Mouse (Mus musculus) intestine, embryonic 14.5 days (tissue): ENCODE data around the gene Cd72. TPM values are rescaled to one million over a fixed set of nuclear protein-coding genes. Genes with fewer than 3 reads are reported as not detected.

ENCODE experiments used
- ATAC-seq: fragments of 200-750 bp; cut with Nextera tagmentation; replicated peaks from 2 replicates; pipeline ENCODE4 v1.8.0; 2017; ENCODE audit warnings: low read depth, moderate number of reproducible peaks, moderate TSS enrichment, moderate library complexity; ENCODE audit not compliant: low FRiP score, low TSS enrichment
- DNase-seq: peaks from one replicate; pipeline ENCODE4 v3.0.0-alpha.2; 2018; ENCODE audit warnings: low spot score
- H3K27ac ChIP-seq: fragments of 300-500 bp; sonication (generic); 2 replicates; pipeline ENCODE4 v1.5.1; 2014; ENCODE audit warnings: low read depth, mild to moderate bottlenecking, control low read depth
- H3K27me3 ChIP-seq: fragments of 300-500 bp; sonication (generic); replicated peaks from 2 replicates; pipeline ENCODE4 v1.6.1; 2014; ENCODE audit warnings: low read length, control low read depth; ENCODE audit not compliant: control insufficient read depth, insufficient read depth
- H3K36me3 ChIP-seq: fragments of 300-500 bp; sonication (generic); 2 replicates; pipeline ENCODE4 v1.6.1; 2014; ENCODE audit warnings: low read length, control low read depth; ENCODE audit not compliant: control insufficient read depth, insufficient read depth
- H3K4me1 ChIP-seq: fragments of 300-500 bp; sonication (generic); replicated peaks from 2 replicates; pipeline ENCODE4 v1.6.1; 2014; ENCODE audit warnings: low read length, control low read depth, mixed read lengths; ENCODE audit not compliant: control insufficient read depth, insufficient read depth
- H3K4me2 ChIP-seq: fragments of 300-500 bp; sonication (generic); 2 replicates; pipeline ENCODE4 v1.6.1; 2014; ENCODE audit warnings: low read length
- H3K4me3 ChIP-seq: fragments of 300-500 bp; sonication (generic); 2 replicates; pipeline ENCODE4 v1.5.1; 2014; ENCODE audit warnings: low read depth, low read length, control low read depth, mixed read lengths
- H3K9ac ChIP-seq: fragments of 300-500 bp; sonication (generic); 2 replicates; pipeline ENCODE4 v1.6.1; 2014; ENCODE audit warnings: mild to moderate bottlenecking, low read length
- H3K9me3 ChIP-seq: fragments of 300-500 bp; sonication (generic); 2 replicates; pipeline ENCODE4 v1.6.1; 2016; ENCODE audit warnings: low read length, control low read depth; ENCODE audit not compliant: control insufficient read depth
- WGBS: fragments of 180-500 bp; shearing (Covaris S2); extraction: QIAGEN DNeasy Blood & Tissue Kit; methylation state at CpG from one replicate; pipeline ENCODE4 v1.1.7; 2014; 5-methylcytosine and 5-hydroxymethylcytosine counted together
- polyA plus RNA-seq: library from polyadenylated mRNA; unstranded; fragments of >200 nt; fragmentation: Nextera tagmentation; extraction: Ambion mirVana; gene quantifications from 2 replicates; pipeline ENCODE4 v1.2.1, GENCODE M21; 2014

The Cd72 gene
- polyA plus RNA-seq, 1 experiment from 2014 or later, result 4.8 TPM

GRCm38 (mm10) chr4:43482591-43482990 lies 28.2 kb upstream of the Cd72 start:
- Histone ChIP-seq H3K9ac (no peak overlapping the region), H3K4me1 (peaks cover 3% of the 10 kb centered on the region; the same call in 1 of the 2 replicates), H3K27ac (no peak overlapping the region), H3K4me2 (no peak overlapping the region), H3K36me3 (no peaks in the 10 kb centered on the region), H3K9me3 (no peaks in the 10 kb centered on the region), H3K27me3 (no peaks in the 10 kb centered on the region), H3K4me3 (no peak overlapping the region)
- DNase-seq (no peak), ATAC-seq (no peak; the same call in 1 of the 2 replicates)
- 72% methylated on average over 10 of the region's 10 CpGs for WGBS

- Histone ChIP-seq H3K4me2 (no peak overlapping the region), H3K27me3 (no peaks in the 10 kb centered on the region), H3K9me3 (no peaks in the 10 kb centered on the region), H3K9ac (no peak overlapping the region), H3K27ac (no peak overlapping the region), H3K36me3 (no peaks in the 10 kb centered on the region), H3K4me1 (peaks cover 3% of the 10 kb centered on the region; the same call in 1 of the 2 replicates), H3K4me3 (no peak overlapping the region)
- no peak for DNase-seq
- WGBS, result 70% methylated on average over 7 of the region's 7 CpGs
- ATAC-seq, result no peak
Observed at GRCm38 (mm10) chr4:43481894-43482456, 27.5 kb upstream of the Cd72 start.

- no peaks in the 10 kb centered on the region for H3K27me3 ChIP-seq
- DNase-seq (no peak), ATAC-seq (no peak; the same call in 1 of the 2 replicates)
- no peak overlapping the region for H3K4me3 ChIP-seq
- no peak overlapping the region for H3K27ac ChIP-seq
- H3K4me1 ChIP-seq, result peaks cover 3% of the 10 kb centered on the region; the same call in 1 of the 2 replicates
- H3K36me3 ChIP-seq, result no peaks in the 10 kb centered on the region
- WGBS, result 67% methylated on average over 5 of the region's 5 CpGs
- no peak overlapping the region for H3K4me2 ChIP-seq
- no peak overlapping the region for H3K9ac ChIP-seq
- H3K9me3 ChIP-seq, result no peaks in the 10 kb centered on the region
Observed at GRCm38 (mm10) chr4:43480985-43481384, 26.6 kb upstream of the Cd72 start.

- H3K27me3 ChIP-seq, result no peaks in the 10 kb centered on the region
- no peak overlapping the region for H3K27ac ChIP-seq
- H3K4me3 ChIP-seq, result no peak overlapping the region
- H3K9me3 ChIP-seq, result no peaks in the 10 kb centered on the region
- H3K36me3 ChIP-seq, result no peaks in the 10 kb centered on the region
- peak overlapping the region; percentile 25 for H3K4me2 ChIP-seq
- 47% methylated on average over 24 of the region's 24 CpGs for WGBS
- no peak overlapping the region for H3K9ac ChIP-seq
- no peak; the same call in 1 of the 2 replicates for ATAC-seq
- peaks cover 3% of the 10 kb centered on the region; the same call in 1 of the 2 replicates for H3K4me1 ChIP-seq
- DNase-seq, result peak; percentile 85
Observed at GRCm38 (mm10) chr4:43478906-43479832, 24.7 kb upstream of the Cd72 start.

- peak overlapping the region; percentile 38; the same call in 1 of the 2 replicates for H3K27ac ChIP-seq
- 43% methylated on average over 8 of the region's 8 CpGs for WGBS
- ATAC-seq (no peak), DNase-seq (no peak)
- peaks cover 3% of the 10 kb centered on the region; the same call in 1 of the 2 replicates for H3K4me1 ChIP-seq
- H3K9me3 ChIP-seq, result no peaks in the 10 kb centered on the region
- H3K27me3 ChIP-seq, result no peaks in the 10 kb centered on the region
- no peaks in the 10 kb centered on the region for H3K36me3 ChIP-seq
- H3K4me3 ChIP-seq, result peak overlapping the region; percentile 22; the same call in 1 of the 2 replicates
- no peak overlapping the region for H3K9ac ChIP-seq
- peak overlapping the region; percentile 47 for H3K4me2 ChIP-seq
Observed at GRCm38 (mm10) chr4:43478534-43478858, 24.1 kb upstream of the Cd72 start.

GRCm38 (mm10) chr4:43477857-43478533 lies 23.6 kb upstream of the Cd72 start:
- Histone ChIP-seq H3K4me1 (peaks cover 3% of the 10 kb centered on the region; the same call in 1 of the 2 replicates), H3K9ac (no peak overlapping the region)

GRCm38 (mm10) chr4:43476604-43477003 lies 22.2 kb upstream of the Cd72 start:
- Histone ChIP-seq H3K9me3 (no peaks in the 10 kb centered on the region), H3K4me2 (no peak overlapping the region), H3K27me3 (no peaks in the 10 kb centered on the region), H3K4me3 (no peak overlapping the region), H3K4me1 (peaks cover 3% of the 10 kb centered on the region; the same call in 1 of the 2 replicates), H3K9ac (no peak overlapping the region), H3K36me3 (no peaks in the 10 kb centered on the region), H3K27ac (no peak overlapping the region)
- no peak for DNase-seq
- WGBS, result 77% methylated on average over 6 of the region's 6 CpGs
- ATAC-seq, result no peak

More at GRCm38 (mm10) chr4:43477857-43478533, 23.6 kb upstream of the Cd72 start:
- Histone ChIP-seq H3K27ac (peak overlapping the region; percentile 38; the same call in 1 of the 2 replicates), H3K36me3 (no peaks in the 10 kb centered on the region), H3K9me3 (no peaks in the 10 kb centered on the region), H3K4me3 (peak overlapping the region; percentile 22; the same call in 1 of the 2 replicates), H3K4me2 (peak overlapping the region; percentile 47), H3K27me3 (no peaks in the 10 kb centered on the region)
- 22% methylated on average over 11 of the region's 11 CpGs for WGBS
- DNase-seq (peak; percentile 80), ATAC-seq (peak; percentile 86)

- no peak overlapping the region for H3K4me3 ChIP-seq
- H3K36me3 ChIP-seq, result no peaks in the 10 kb centered on the region
- no peak overlapping the region for H3K9ac ChIP-seq
- H3K27me3 ChIP-seq, result no peaks in the 10 kb centered on the region
- 77% methylated on average over 1 of the region's 1 CpGs for WGBS
- no peak for ATAC-seq
- no peak overlapping the region for H3K27ac ChIP-seq
- no peak for DNase-seq
- H3K4me1 ChIP-seq, result 0 out of 2 replicates have a peak, but pooled peaks cover 3% of the 10 kb centered on the region
- H3K9me3 ChIP-seq, result no peaks in the 10 kb centered on the region
- H3K4me2 ChIP-seq, result no peak overlapping the region
Observed at GRCm38 (mm10) chr4:43473636-43474035, 19.2 kb upstream of the Cd72 start.
